Mouse (Mus musculus): ENCODE data around the gene Ackr3.

The Ackr3 gene

DNA sequence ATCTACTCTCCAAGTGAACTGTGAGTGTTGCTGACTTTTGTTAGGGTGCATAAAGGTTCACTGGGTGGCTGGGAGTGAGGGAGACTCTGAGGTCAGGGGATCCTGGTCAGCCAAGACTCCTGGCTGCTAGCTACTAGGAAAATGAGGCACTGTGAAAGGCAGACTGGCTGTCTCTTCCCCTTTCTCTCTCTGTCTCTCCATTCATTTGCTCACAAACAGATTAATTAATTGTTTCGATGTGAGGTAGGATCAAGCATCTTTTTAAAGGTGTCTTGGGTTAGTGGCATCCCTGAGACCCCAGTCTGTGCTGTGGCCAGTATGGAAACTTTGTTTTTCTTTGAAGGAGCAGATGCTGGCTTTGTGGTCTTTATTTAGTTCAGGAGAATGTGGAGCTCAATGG, 1.0 kb downstream of the Ackr3 start:
- DNase-seq (ENCODE audit: low spot score), result no peak

DNA sequence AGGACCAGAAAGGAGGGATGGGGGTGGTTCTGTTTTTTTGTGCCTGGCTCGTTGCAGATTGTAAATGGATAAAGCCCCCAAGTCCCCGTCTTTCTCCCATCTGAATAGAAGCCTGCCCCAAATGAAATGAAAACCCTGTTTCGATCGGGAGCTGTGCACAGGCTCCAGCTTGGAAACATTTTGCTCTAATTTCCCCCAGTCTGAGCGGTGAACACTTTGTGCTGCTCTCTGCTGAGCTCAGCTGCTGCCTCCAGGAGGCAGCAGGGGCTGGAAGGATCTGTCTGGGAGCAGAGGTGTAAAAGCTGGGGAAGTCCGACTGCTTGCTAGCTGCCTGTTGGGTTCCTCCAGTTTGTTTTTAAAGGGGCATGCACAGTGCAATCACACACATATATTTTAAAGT, 1.4 kb downstream of the Ackr3 start:
- no peak for DNase-seq (ENCODE audit: low spot score)

DNA sequence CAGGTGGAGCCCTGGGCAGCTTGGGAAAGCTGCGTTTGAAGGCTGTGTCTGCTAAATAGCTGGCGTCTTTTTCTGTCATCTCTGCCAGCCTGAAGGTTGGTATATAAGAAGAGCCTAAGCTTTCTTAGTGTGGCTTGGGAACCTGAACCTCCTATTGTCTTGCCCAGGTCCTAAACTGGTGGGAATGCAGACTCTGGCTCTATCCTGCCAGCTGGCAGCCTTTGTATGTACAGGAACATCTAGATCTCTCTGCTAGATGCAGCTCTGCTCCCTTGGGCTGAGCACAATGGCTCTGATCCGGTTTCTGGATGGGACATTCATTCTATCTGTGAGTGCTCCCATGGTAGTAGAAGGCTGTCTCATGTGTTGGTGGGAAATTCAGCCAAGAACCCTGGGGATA, 2.9 kb downstream of the Ackr3 start:
- no peak for DNase-seq (ENCODE audit: low spot score)

DNA sequence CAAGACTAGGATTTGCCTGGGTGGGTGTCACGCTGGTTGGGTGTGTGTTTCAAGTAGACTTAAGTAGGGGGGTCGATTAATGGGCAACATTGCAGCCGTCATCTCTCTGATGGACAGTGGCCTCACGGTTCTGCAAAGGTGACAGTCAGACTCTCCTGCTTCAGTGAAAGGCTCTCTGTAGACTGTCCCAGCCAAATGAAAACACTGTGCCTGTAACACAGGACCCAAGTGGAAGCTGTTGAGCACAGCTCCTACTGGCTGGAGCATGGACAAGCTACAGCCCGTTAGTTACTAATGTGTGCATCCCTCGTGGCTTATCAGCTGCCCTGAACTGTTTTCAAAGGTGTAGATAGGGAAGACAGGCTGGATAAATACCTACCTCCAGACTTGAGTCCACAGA, 3.5 kb downstream of the Ackr3 start:
- DNase-seq (ENCODE audit: low spot score), result no peak

DNA sequence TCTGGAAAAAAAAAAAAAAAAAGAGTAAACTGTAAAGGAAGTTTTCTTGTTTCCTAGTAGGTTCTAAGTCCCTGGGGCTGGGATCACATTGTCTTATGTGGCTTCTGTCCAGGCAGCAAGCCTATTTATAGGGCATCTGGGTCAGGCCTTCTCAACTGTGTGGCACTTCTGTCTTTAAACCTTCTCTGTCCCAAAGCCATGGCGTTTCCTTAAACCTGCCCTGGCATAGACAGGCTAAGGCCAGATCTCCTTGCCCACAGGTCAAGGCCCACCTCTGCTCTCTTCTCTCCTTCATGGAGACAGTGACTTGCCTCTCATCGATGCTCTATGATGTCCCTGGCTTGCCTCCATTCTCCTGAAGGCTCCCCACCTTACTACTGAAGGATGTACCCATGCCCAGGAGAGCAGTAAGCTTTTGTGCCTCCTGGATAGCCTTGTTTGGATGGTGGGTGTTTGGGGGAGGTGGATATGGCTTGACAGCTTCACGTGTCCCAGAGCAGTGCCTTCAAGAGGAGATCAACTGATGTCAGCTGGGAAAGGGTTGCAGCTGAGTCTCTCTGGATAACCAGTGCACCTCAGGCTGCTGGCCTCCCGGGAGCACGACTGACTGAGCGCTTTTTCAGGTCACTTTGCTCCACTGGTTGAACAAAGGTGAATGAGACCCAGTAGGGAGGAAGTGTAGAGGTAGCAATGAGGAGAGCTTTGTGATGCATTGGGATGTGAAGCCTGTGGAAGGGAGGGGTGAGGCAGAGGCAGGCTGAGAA, 4.1 kb downstream of the Ackr3 start:
- DNase-seq (ENCODE audit: low spot score), result no peak

DNA sequence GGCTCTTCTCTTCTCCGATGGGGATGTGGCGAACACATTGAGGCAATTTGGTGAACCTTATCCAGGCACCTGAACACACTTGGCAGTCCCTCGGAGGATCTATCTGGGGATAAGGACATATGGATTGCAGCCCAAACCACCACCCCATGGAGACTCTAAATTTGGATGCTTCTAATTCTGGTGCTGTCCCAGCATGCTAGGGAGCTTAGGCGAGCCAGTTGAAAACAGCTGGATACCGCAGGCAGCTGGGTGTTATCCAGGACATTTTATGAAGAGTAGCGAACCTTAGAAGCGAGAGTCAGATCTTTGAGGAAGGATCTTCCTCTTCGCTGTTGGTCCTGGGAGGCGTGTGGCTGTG, 4.7 kb downstream of the Ackr3 start:
- no peak for DNase-seq (ENCODE audit: low spot score)

DNA sequence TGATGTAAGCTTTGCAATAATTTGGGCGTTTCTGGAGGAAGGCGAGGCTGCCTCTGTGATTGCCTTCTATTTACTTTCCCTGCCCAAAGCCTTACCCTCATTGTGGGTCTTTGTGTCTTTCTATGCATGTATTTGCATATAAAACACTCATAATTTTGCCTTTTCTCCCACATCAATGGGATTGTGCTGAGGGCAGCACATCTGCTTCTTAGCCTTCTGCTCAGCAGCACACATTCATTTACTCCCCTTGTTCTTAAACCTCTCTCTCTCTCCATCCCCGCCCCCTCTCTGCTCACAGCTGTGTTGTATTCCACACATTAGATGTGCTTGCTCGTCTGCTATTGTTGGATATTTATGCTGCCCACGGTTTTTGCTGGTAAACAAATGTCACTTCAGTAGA, 5.3 kb downstream of the Ackr3 start:
- DNase-seq (ENCODE audit: low spot score), result no peak

DNA sequence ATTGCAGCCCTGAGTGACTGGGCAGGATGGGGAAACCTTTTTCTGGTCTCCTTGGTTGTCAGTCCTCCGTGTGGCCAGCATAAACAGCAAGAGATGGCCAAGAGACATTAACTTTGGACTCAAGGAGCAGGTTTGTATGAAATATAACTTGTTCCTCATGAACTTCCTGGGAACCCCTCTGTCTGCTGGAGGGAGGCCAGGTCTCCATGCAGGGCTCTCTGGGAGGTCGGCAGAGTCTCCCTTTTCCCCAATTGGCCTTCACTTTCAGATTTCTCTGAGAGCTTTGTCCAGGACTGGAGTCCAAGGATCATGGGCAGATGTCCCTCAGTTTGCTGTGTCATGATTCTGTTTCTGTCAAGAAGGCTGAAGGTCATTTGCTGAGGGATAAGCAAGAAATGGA, 6.0 kb downstream of the Ackr3 start:
- DNase-seq (ENCODE audit: low spot score), result no peak

DNA sequence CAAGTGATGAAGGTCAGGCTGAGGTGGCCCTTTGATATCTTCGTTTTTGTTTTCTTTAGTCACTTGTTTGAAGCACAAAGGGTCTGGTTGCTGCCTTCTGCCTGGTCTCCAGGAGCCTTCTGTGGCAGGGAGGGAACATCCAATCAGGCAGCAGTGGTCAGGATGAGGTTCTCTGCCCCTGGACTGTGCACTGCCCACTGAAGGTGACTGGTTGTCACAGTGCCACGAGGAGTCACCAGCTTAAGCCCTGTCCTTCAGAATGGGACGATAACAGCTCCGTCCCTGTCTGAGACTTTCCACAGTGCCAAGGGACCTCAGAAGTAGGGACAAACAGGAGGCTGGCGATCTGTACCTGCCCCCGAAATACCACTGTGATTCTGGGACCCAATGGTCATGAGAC, 6.6 kb downstream of the Ackr3 start:
- DNase-seq (ENCODE audit: low spot score), result no peak

DNA sequence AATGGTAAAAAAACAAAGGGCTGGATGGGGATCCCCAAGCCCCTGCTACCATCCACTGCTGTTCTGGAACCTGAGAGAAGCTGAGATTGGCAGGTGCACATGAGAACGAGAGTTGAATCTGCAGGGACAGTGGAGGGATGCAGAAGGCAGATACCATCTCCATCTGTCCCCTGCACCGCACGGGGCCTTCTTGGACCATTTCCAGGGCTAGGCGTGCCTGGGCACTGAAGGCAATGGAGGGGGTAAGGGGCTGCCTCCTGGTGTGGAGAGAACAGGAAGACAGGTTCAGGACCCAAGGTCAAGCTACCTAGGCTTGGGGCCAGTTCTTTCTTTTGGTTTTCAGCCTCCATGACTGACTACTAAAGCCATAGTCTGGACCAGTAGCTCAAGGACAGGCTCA, 7.0 kb downstream of the Ackr3 start:
- no peak for DNase-seq (ENCODE audit: low spot score)

DNA sequence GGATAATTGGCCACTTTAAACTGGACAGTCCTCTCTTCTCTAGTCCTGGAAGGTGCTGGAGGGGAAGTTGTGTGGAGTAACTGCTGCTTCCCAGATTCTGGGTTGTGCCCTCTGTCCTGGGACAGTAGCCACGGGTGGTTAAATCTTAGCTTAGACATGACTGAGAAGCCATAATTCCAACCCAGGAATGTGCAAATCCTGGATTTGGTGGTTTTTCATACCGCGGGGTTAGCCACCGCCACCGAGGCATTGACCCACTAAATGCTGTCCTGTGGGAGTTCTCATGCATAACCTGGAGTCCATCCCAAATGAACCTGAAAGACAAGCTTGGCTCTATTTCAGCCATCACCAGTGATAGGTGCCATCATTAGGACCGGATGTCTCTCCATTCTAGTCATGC, 8.6 kb downstream of the Ackr3 start:
- DNase-seq (ENCODE audit: low spot score), result no peak

DNA sequence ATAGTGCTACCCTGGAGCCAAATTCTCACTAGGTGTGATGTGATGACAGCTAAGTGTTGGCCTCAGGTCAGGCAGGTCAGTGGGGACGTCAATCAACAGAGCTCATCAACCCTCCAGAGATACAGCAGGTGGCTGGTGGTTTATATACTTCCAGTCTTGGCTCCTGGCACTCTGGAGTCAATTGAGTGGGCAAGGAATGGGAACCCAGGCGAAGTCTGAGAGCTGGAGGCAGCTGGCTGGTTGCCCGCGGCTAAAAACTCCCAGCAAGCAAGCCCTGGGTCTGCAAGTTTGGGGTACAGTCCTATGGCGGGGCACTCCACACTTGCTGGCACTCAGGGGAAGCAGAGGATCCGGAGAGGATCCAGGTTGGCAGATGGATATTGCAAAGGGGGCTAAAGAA, 9.1 kb downstream of the Ackr3 start:
- DNase-seq (ENCODE audit: low spot score), result no peak

DNA sequence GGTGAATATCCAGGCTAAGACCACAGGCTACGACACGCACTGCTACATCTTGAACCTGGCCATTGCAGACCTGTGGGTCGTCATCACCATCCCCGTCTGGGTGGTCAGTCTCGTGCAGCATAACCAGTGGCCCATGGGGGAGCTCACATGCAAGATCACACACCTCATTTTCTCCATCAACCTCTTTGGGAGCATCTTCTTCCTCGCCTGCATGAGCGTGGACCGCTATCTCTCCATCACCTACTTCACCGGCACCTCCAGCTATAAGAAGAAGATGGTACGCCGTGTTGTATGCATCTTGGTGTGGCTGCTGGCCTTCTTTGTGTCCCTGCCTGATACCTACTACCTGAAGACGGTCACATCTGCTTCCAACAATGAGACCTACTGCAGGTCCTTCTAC, 10.2 kb downstream of the Ackr3 start:
- no peak for DNase-seq (ENCODE audit: low spot score)

DNA sequence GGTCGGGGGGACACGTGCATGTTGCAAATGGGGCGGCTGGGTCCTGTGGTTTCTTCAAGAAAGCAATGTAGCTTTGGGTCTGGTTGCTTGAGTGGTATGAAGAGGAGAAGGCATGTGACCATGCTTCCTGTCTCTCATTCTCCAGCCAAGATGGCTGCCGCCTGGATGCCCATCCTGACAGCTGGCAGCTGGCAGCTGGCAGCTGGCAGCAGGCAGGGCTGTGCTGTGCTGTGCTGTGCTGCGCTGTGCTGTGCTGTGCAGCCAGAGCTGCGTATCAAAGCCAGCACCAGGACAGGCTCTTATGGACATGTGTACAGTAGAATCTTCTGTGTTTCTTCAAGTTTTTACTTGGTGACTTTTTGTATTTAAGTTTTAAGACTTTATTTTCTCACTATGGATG, 11.1 kb downstream of the Ackr3 start:
- DNase-seq (ENCODE audit: low spot score), result no peak

DNA sequence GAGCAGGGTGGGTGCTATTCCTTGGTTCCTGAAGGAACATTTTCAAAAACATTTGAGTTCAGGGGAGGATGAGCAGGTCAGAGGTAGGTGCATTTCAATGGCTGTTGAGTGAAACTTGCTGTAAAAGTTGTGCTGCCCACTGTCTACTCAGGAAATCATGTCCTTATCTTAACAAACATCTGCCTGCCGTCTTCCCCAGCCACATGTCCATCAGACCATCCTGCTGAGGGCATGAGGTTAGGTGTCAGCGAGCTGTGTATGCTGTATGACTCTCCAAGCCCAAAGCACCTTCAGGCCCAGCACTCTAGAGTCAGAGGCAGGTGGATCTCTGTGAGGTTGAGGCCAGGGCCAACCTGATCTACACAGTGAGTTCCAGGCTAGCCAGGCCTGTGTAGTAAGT, 12.1 kb downstream of the Ackr3 start:
- no peak for DNase-seq (ENCODE audit: low spot score)

DNA sequence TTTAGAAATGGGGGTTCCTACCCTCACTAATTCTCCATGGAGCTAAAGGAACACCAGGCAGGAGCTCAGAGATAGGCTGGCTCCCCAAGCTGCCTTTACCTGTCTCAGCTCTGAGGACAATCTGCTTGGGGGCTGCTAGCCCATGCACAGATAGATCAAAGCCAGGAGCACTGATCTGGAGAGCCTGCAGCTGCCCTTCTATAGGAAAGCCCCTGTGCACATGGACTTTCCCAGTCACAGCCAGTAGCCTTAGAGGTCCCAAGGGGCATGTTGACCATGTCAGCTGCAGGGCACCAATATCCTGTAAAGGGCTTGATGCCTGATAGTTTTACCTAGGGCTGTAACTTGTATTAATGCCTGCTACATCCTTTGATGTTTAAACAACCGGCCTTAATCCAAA, 12.6 kb downstream of the Ackr3 start:
- no peak for DNase-seq (ENCODE audit: low spot score)

DNA sequence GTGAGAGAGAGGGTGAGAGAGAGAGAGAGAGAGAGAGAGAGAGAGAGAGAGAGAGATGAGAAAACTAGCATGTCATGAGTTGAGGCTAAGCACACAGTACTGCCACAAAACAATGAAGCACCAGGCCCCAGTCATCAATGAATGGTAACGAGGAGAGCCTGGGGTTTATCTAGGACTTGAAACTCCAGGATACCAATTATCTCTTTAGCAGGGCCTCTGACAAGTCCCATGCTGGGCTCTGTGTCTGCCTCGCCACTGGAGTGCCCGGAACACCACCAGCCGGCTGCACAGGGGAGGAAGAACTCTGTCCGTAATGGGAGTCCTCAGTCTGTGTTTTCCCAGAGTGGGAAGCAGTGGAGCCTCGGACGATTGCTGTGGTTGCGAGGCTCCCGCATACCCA, 16.5 kb downstream of the Ackr3 start:
- DNase-seq (ENCODE audit: low spot score), result no peak

DNA sequence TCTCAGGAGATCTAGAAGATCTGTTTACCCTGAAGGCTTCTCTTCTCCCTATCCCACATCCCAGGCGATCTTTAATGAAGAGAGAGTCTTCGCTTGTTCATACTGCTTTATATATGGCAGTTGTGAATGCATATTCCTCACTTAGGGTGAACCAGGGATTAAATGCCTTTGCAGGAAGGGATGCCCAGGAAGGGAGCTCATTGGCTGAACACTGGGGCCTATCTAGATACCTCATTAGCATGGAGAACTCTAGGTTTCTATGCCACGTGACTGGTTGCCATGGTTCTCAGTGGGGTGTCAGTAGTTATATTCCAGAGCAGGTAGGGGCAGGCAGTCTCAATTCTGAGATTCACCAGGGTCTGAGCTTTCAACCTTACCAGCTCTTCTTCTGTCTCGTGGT, 17.1 kb downstream of the Ackr3 start:
- no peak for DNase-seq (ENCODE audit: low spot score)

DNA sequence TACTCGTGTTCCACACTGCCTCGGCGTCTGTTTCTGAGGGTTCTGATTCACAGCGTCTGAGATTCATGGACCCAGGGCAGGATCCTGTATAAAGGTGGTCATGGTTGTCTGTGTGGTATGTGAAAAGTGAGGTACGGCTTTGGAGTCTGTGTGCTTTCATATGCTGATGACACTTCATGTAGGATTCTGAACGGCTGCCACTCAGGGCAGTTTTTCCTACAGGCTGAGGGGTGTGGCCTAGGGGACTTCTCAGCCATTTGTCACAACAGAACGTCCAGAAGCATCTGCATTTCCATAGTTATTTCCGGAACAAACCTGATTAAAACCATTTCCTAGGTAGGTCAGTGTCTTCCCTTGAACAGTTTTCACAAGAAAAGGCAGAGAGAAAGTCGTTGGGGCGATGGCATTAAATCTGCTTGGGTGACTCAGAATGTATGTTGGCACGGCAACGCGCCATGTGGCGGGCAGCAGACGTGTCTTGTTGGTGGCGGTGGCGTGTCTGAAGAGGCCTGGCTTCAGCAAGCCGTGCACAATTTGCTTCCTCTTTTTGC, 18.1 kb downstream of the Ackr3 start:
- no peak for DNase-seq (ENCODE audit: low spot score)

DNA sequence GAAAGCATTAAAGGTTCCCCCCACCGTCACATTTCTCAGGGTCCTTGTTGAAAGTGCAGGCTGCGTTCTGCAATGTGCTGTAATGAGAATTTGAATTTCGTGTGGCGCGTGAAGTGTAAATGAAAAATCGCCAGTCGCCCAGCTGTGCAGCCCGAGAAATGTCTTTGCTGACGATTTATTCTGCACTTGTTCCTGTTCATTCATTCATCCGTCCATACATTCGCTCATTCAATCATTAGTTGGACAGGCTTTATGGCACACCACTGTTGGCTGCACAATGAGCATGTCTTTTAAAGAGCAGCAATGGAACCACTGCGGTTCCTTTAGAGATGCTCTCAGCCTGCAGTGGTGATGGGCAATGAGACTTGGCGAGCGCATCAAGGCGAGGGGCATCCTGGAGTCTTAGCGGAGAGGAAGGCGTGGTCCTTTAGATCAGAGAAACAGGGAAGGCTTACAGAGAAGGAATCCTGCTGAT, 18.7 kb downstream of the Ackr3 start:
- no peak for DNase-seq (ENCODE audit: low spot score)

DNA sequence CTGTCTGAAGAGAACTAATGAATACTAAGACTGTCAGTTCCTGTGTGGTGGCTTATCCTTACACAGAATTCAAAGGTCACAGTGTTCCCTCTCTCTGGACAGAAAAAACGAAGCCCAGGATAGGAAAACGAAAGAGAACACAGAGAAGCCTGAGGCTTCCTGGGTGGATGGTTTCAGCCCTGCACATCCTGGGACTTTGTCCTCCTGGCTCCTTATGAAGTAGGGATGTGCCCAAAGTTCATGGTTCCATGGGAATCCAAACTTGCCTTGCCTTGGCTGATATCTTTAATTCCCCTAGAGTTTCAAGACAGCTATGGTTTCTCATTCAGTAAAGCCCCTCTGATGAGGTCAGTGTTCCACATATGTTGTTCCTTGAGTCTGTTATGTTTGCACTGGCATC, 19.2 kb downstream of the Ackr3 start:
- no peak for DNase-seq (ENCODE audit: low spot score)

DNA sequence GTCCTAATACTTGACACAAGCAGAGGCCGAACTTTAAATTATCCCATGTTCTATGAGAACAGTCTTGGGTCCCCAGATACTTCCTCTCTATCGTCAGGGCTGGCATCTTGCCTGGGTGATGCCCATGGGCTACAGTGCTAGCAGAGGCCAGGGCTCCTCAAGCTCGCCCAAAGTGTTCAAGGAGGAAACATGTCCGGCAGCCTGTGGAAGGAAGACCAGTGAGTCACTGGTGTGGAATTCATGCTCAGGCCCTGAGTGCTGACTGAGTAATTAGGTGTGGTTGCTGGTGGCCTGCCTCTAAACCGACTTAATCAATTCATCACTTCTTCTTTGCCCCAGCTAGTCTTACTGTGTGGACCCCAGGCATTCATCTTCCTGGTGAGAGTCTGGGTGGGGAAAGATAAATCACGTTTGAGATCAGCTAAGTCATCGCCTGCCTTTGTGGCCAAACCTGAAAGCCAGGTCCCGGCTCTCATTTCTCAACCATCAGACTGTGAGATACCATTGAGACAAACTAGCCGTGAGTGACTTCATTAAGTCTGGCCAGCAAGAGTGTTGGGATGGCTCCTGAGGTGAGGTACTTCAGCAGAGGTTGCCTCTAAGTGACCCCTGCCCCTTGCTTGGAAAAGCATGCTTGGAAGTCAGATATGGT, 21.9 kb downstream of the Ackr3 start:
- no peak for DNase-seq (ENCODE audit: low spot score)

DNA sequence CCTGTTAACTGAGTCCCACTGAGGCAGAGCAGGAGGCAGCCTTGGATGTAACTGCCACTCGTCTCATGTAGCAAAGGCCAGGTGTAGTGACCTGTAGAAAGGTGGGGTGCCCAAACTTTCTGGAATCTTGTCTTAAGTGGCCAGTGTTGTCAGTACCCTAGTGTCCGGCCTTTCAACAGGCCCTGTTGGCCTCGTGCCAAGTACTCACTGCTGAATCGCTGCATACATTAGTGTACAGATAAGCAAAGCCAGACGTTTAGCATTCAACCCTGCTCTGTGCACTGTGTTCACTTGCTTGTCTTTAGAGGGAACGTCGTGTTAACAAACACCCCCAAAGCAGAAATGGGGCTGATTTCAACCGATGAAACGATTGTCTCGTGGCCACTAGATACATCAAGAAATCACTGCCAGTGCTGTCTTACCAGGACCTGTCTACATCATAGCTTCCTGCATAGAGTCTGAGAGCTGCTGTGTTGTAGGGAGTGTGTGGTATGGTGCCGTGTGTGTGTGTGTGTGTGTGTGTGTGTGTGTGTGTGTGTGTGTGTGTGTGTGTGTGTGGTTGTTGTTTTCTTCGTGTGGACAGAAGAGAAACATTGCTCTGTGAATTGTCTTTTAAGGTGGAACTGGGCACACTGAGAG, 24.0 kb downstream of the Ackr3 start:
- no peak for DNase-seq (ENCODE audit: low spot score)
